Mouse (Mus musculus) MEL (cell line): ENCODE results near the gene Ndufb7. TPM values are rescaled to one million over a fixed set of nuclear protein-coding genes. Genes with fewer than 3 reads are reported as not detected.
A peak's percentile ranks its signal among the peaks of the same experiment; 100 is the strongest.

Experiments
- DNase-seq: peaks from one replicate; pipeline ENCODE4 v3.0.0; 2011; ENCODE audit warnings: low read depth, low spot score
- H3K27ac ChIP-seq: 2 replicates; pipeline ENCODE4 v1.5.1; 2012; ENCODE audit warnings: low read depth, mild to moderate bottlenecking, control low read depth, low read length, moderate library complexity; ENCODE audit not compliant: control insufficient read depth
- H3K27me3 ChIP-seq, 2 experiments: fragments of 150-350 bp in 1 of 2; sonication (generic) in 1 of 2; 2 replicates each; pipeline ENCODE4 v1.6.1; 2012; ENCODE audit warnings: low read length in 2 of 2, mild to moderate bottlenecking in 2 of 2, improper control_type of control experiment in 1 of 2, moderate library complexity in 1 of 2; ENCODE audit not compliant: insufficient read depth in 2 of 2, control insufficient read depth in 1 of 2
- H3K36me3 ChIP-seq, 2 experiments: 2 replicates each; pipeline ENCODE4 v1.6.1; 2012 to 2014; ENCODE audit warnings: low read length in 2 of 2, improper control_type of control experiment in 1 of 2, inconsistent platforms in 1 of 2, mild to moderate bottlenecking in 1 of 2; ENCODE audit not compliant: insufficient read depth in 2 of 2, control insufficient read depth in 1 of 2
- H3K4me1 ChIP-seq, 2 experiments: fragments of 150-350 bp in 1 of 2; sonication (generic) in 1 of 2; 2 replicates each; pipeline ENCODE4 v1.6.1; 2012; ENCODE audit warnings: low read length in 2 of 2, improper control_type of control experiment in 1 of 2, mild to moderate bottlenecking in 1 of 2; ENCODE audit not compliant: insufficient read depth in 2 of 2, control insufficient read depth in 1 of 2
- H3K4me3 ChIP-seq, 2 experiments: fragments of 150-350 bp in 1 of 2; sonication (generic) in 1 of 2; 2 replicates each; pipeline ENCODE4 v1.5.1; 2012; ENCODE audit warnings: low read depth in 2 of 2, low read length in 2 of 2, mild to moderate bottlenecking in 2 of 2, moderate library complexity in 2 of 2, control low read depth in 1 of 2, improper control_type of control experiment in 1 of 2; ENCODE audit not compliant: control insufficient read depth in 1 of 2, insufficient read depth in 1 of 2
- H3K79me2 ChIP-seq: 2 replicates; pipeline ENCODE4 v1.6.1; 2012; ENCODE audit warnings: mild to moderate bottlenecking, low read length, moderate library complexity; ENCODE audit not compliant: control insufficient read depth, poor library complexity, insufficient read depth
- H3K9ac ChIP-seq: 2 replicates; pipeline ENCODE4 v1.6.1; 2012; ENCODE audit warnings: low read depth, mild to moderate bottlenecking, control low read depth, low read length, moderate library complexity; ENCODE audit not compliant: control insufficient read depth, poor library complexity, severe bottlenecking
- H3K9me3 ChIP-seq: fragments of 150-350 bp; sonication (generic); replicated peaks from 2 replicates; pipeline ENCODE4 v1.6.1; 2012; ENCODE audit warnings: mild to moderate bottlenecking, low read length, improper control_type of control experiment, moderate library complexity; ENCODE audit not compliant: insufficient read depth
- BHLHE40 ChIP-seq: IDR thresholded peaks from 2 replicates; pipeline ENCODE4 v1.6.1; 2012; ENCODE audit warnings: low read depth, mild to moderate bottlenecking, inconsistent platforms, low read length, improper control_type of control experiment, borderline replicate concordance
- CHD1 ChIP-seq: IDR thresholded peaks from 2 replicates; pipeline ENCODE4 v1.6.1; 2012; ENCODE audit warnings: low read depth, mild to moderate bottlenecking, inconsistent platforms, low read length, improper control_type of control experiment
- CHD2 ChIP-seq: IDR thresholded peaks from 2 replicates; pipeline ENCODE4 v1.6.1; 2011; ENCODE audit warnings: low read length, improper control_type of control experiment
- ELF1 ChIP-seq: IDR thresholded peaks from 2 replicates; pipeline ENCODE4 v1.6.1; 2014; ENCODE audit warnings: low read depth, mild to moderate bottlenecking, inconsistent platforms, low read length, improper control_type of control experiment, moderate library complexity
- EP300 ChIP-seq, 2 experiments: IDR thresholded peaks; 2 replicates each; pipeline ENCODE4 v1.6.1; 2011; ENCODE audit warnings: improper control_type of control experiment in 2 of 2, low read length in 2 of 2, low read depth in 1 of 2, mild to moderate bottlenecking in 1 of 2
- GABPA ChIP-seq: IDR thresholded peaks from 2 replicates; pipeline ENCODE4 v1.6.1; 2012; ENCODE audit warnings: low read depth, mild to moderate bottlenecking, inconsistent platforms, low read length, improper control_type of control experiment, moderate library complexity
- MAFK ChIP-seq: IDR thresholded peaks from 2 replicates; pipeline ENCODE4 v1.6.1; 2011; ENCODE audit warnings: low read depth, mild to moderate bottlenecking, low read length, improper control_type of control experiment, borderline replicate concordance
- MEF2A ChIP-seq: IDR thresholded peaks from 2 replicates; pipeline ENCODE4 v1.6.1; 2014; ENCODE audit warnings: low read depth, mild to moderate bottlenecking, inconsistent platforms, low read length, improper control_type of control experiment; ENCODE audit not compliant: poor library complexity, insufficient replicate concordance, severe bottlenecking; ENCODE audit errors: extremely low read depth
- MYB ChIP-seq: IDR thresholded peaks from 2 replicates; pipeline ENCODE4 v1.6.1; 2011; ENCODE audit warnings: mild to moderate bottlenecking, low read depth, low read length, improper control_type of control experiment
- MYC ChIP-seq: IDR thresholded peaks from 2 replicates; pipeline ENCODE4 v1.6.1; 2011; ENCODE audit warnings: low read depth, mild to moderate bottlenecking, low read length, improper control_type of control experiment, moderate library complexity
- NELFE ChIP-seq: IDR thresholded peaks from 2 replicates; pipeline ENCODE4 v1.6.1; 2011; ENCODE audit warnings: low read depth, low read length, improper control_type of control experiment
- NRF1 ChIP-seq: IDR thresholded peaks from 2 replicates; pipeline ENCODE4 v1.6.1; 2014; ENCODE audit warnings: low read depth, mild to moderate bottlenecking, inconsistent platforms, low read length, improper control_type of control experiment, moderate library complexity; ENCODE audit not compliant: poor library complexity, insufficient read depth, severe bottlenecking
- POLR2AphosphoS2 ChIP-seq: IDR thresholded peaks from 2 replicates; pipeline ENCODE4 v1.6.1; 2011; ENCODE audit warnings: low read length, improper control_type of control experiment
- RCOR1 ChIP-seq: IDR thresholded peaks from 2 replicates; pipeline ENCODE4 v1.6.1; 2012; ENCODE audit warnings: low read depth, mild to moderate bottlenecking, inconsistent platforms, low read length, improper control_type of control experiment
- SIN3A ChIP-seq: IDR thresholded peaks from 2 replicates; pipeline ENCODE4 v1.6.1; 2012; ENCODE audit warnings: low read length, improper control_type of control experiment, inconsistent platforms
- SMC3 ChIP-seq: IDR thresholded peaks from 2 replicates; pipeline ENCODE4 v1.6.1; 2011; ENCODE audit warnings: low read depth, low read length, improper control_type of control experiment
- ZKSCAN1 ChIP-seq: IDR thresholded peaks from 2 replicates; pipeline ENCODE4 v1.6.1; 2012; ENCODE audit warnings: low read depth, mild to moderate bottlenecking, inconsistent platforms, low read length, improper control_type of control experiment, moderate library complexity
- ZMIZ1 ChIP-seq: IDR thresholded peaks from 2 replicates; pipeline ENCODE4 v1.6.1; 2012; ENCODE audit warnings: low read depth, mild to moderate bottlenecking, inconsistent platforms, low read length, improper control_type of control experiment, moderate library complexity
- polyA plus RNA-seq, 2 experiments: library from polyadenylated mRNA; stranded (reverse) in 1 of 2; unstranded in 1 of 2; fragments of >175 nt in 1 of 2; fragments of >200 nt in 1 of 2; gene quantifications; 2 replicates each; pipeline versions ENCODE4 v1.2.1 to v1.2.4; 2012; ENCODE audit warnings: low replicate concordance in 2 of 2, low read depth in 1 of 2; ENCODE audit not compliant: insufficient read length in 2 of 2, insufficient read depth in 1 of 2, missing spikeins in 1 of 2
- total RNA-seq: library from RNA; depleted of rRNA; stranded (reverse); fragments of 300-350 nt; gene quantifications from 2 replicates; pipeline ENCODE4 v1.2.3, GENCODE M21; 2012

Ndufb7 gene
- total and polyA plus RNA-seq, 3 experiments: 194 to 311 TPM; not detected in 1

DNA sequence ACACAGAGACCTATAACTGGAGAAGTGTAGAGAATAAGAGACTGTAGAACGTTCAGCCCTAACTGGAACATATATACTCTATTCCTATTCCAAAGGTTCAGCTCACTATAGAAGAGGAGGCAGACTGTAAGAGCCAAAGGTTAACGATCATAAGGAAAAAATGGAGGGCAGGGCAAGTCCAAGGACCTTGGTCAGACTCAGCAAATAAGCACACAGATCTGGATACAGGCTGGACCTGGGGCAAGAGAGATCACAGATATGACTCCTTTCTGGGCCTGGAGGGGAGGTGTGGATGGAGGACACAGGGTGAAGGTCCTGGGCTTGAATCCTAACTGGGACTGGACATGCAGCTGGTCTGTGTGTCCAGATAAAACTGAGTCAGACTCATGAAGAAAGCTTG, 31.7 kb upstream of the Ndufb7 start:
- Histone ChIP-seq H3K9ac (no peak overlapping the region), H3K79me2 (no peaks in the 10 kb centered on the region), H3K36me3 (no peaks in the 10 kb centered on the region), H3K27ac (no peak overlapping the region), H3K9me3 (no peaks in the 10 kb centered on the region), H3K4me1 (no peaks in the 10 kb centered on the region), H3K27me3 (no peaks in the 10 kb centered on the region; a peak in 2 of 4 replicates), H3K4me3 (no peak overlapping the region)
- DNase-seq: no peak
- TF ChIP-seq SIN3A: no peak

GRCm38 (mm10) chr8:83535736-83536135, 30.7 kb upstream of the Ndufb7 start, which contains the start of gene Olfr370:
TSS of gene Olfr370 (plus strand) at chr8:83535780.
- Histone ChIP-seq H3K4me1 (no peaks in the 10 kb centered on the region), H3K27me3 (no peaks in the 10 kb centered on the region; a peak in 2 of 4 replicates), H3K27ac (no peak within 1 kb of the TSS), H3K4me3 (no peak within 1 kb of the TSS), H3K9ac (no peak within 1 kb of the TSS), H3K79me2 (no peaks in the 10 kb centered on the region), H3K36me3 (no peaks in the 10 kb centered on the region), H3K9me3 (no peaks in the 10 kb centered on the region)
- no peak for TF ChIP-seq CHD2
- TF ChIP-seq BHLHE40: no peak
- TF ChIP-seq MYB: no peak
- no peak for TF ChIP-seq RCOR1
- no peak for TF ChIP-seq NELFE
- no peak for TF ChIP-seq EP300 (IDR thresholded peaks at IDR 0.05; ENCODE audit: low read depth in 1 of 2, low read length in 2 of 2)
- TF ChIP-seq MYC: no peak
- no peak for TF ChIP-seq MAFK
- TF ChIP-seq SMC3: no peak
- no peak for TF ChIP-seq POLR2AphosphoS2
- no peak for TF ChIP-seq MEF2A
- TF ChIP-seq ZMIZ1: no peak
- TF ChIP-seq ZKSCAN1: no peak
- TF ChIP-seq ELF1: no peak
- TF ChIP-seq CHD1: no peak
- no peak for TF ChIP-seq NRF1
- no peak for TF ChIP-seq GABPA
- peak; percentile 60 for DNase-seq
